Mouse (Mus musculus): ENCODE results near the gene Kctd17. TPM values are rescaled to one million over a fixed set of nuclear protein-coding genes. Genes with fewer than 3 reads are reported as not detected.

The Kctd17 gene
- polyA plus RNA-seq, 2 experiments from 2014 or later = 5.1 to 5.5 TPM

GRCm38 (mm10) chr15:78487066-78487465, 58.7 kb downstream of the Kctd17 start:
- no peak for ATAC-seq

Other genes with a start within 250 kb of the Kctd17 start
- gene Pvalb, start 222.2 kb upstream of the Kctd17 start, polyA plus RNA-seq (2017; shearing (Covaris generic)) = not detected
- 100 to 1,000 TPM; 175 to 188 TPM for gene Ncf4, start 183.8 kb upstream of the Kctd17 start, polyA plus RNA-seq (2017; shearing (Covaris generic))
- gene Csf2rb2, start 122.8 kb upstream of the Kctd17 start, polyA plus RNA-seq (2017; shearing (Covaris generic)) = under 1 TPM in 1 of 2 experiments, not detected in 1; 0.12 TPM
- gene Csf2rb, start 102.8 kb upstream of the Kctd17 start, polyA plus RNA-seq (2017; shearing (Covaris generic)) = under 1 TPM; 0.08 to 0.63 TPM
- gene Tex33, start 32.7 kb upstream of the Kctd17 start, polyA plus RNA-seq (2017; shearing (Covaris generic)) = not detected
- 1 to 10 TPM; 1.6 to 2.8 TPM for gene Tst, start 22.7 kb upstream of the Kctd17 start, polyA plus RNA-seq (2017; shearing (Covaris generic))
- 1 to 10 TPM; 1.2 to 5.7 TPM for gene Mpst, start 22.1 kb upstream of the Kctd17 start, polyA plus RNA-seq (2017; shearing (Covaris generic))
- gene Tmprss6, start 40.1 kb downstream of the Kctd17 start, polyA plus RNA-seq (2017; shearing (Covaris generic)) = not detected
- 100 to 1,000 TPM; 529 to 771 TPM for gene Il2rb, start 66.7 kb downstream of the Kctd17 start, polyA plus RNA-seq (2017; shearing (Covaris generic))
- 10 to 100 TPM; 10.2 to 14.3 TPM for gene C1qtnf6, start 102.9 kb downstream of the Kctd17 start, polyA plus RNA-seq (2017; shearing (Covaris generic))
- gene Sstr3, start 116.1 kb downstream of the Kctd17 start, polyA plus RNA-seq (2017; shearing (Covaris generic)) = not detected
- gene Rac2, start 144.2 kb downstream of the Kctd17 start, polyA plus RNA-seq (2017; shearing (Covaris generic)) = 1,000 to 10,000 TPM; 2,983 to 4,093 TPM
- gene Cyth4, start 168.5 kb downstream of the Kctd17 start, polyA plus RNA-seq (2017; shearing (Covaris generic)) = 100 to 1,000 TPM; 299 to 603 TPM